Comparison of ENCODE assay signal across 30 mouse cellular contexts in the genomic region with DNA sequence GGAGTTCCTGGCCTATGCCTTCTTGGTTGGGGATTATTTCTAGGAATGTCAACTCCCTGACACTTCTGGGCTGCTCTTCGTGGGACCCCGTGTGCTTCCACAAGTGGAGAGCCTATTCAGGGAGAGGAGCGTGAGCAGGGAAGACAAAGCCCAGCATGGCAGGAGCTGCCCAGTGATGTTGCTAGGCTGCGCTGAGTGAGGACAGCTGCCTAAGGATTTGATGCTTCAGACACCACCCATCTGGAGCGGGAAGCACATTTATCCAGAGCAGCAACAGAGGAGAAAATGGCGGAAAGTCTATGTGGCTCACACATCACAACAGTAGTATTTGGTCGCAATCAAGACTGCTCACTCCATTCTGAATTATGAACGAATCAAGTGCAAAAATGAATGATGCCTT. TPM values are rescaled to one million over a fixed set of nuclear protein-coding genes. Genes with fewer than 3 reads are reported as not detected.
DNase-seq lines count a peak whose midpoint lies in the region; ATAC-seq lines count a peak whose summit lies in the region.
"Had no signal": no experiment of that assay in that cellular context is flagged by ENCODE, and none has a peak within 500 bp of the region (broad histone marks: within the 10 kb centered on the region; RNA-seq: fewer than 3 reads in every experiment).

No protein-coding gene starts in this region.

- no peak overlapping the region for H3K4me3 ChIP-seq in hindbrain, embryonic 10.5 days
- H3K4me3 ChIP-seq in hindbrain, embryonic 14.5 days (replicated peaks; ENCODE audit: low read length) = no peak overlapping the region
- no peak overlapping the region for H3K4me3 ChIP-seq in midbrain, embryonic 12.5 days
- H3K4me3 ChIP-seq in midbrain, embryonic 15.5 days = no peak overlapping the region
- no peak overlapping the region for H3K4me3 ChIP-seq in midbrain, embryonic 14.5 days (replicated peaks; ENCODE audit: low read depth, low read length)
- H3K4me3 ChIP-seq: erythroblast, embryonic 14.5 days; forebrain, embryonic 13.5 days; gastrocnemius, adult 2 months; heart, embryonic 13.5 days; hindbrain, embryonic 15.5 days; intestine, embryonic 15.5 days; layer of hippocampus, adult 2 months; limb, embryonic 13.5 days had no signal

- peaks cover 6% of the 10 kb centered on the region for H3K4me1 ChIP-seq in hindbrain, embryonic 10.5 days (replicated peaks)
- H3K4me1 ChIP-seq in hindbrain, embryonic 14.5 days (replicated peaks; ENCODE audit: control insufficient read depth, insufficient read depth, low read length) = no peaks in the 10 kb centered on the region
- H3K4me1 ChIP-seq in midbrain, embryonic 12.5 days = peaks cover 6% of the 10 kb centered on the region; the same call in 1 of the 2 replicates
- H3K4me1 ChIP-seq in midbrain, embryonic 15.5 days = no peaks in the 10 kb centered on the region
- H3K4me1 ChIP-seq in midbrain, embryonic 14.5 days (ENCODE audit: control insufficient read depth, insufficient read depth, low read length) = no peaks in the 10 kb centered on the region
- H3K4me1 ChIP-seq: heart, embryonic 13.5 days; hindbrain, embryonic 15.5 days; intestine, embryonic 15.5 days had no signal

- no peak; the same call in 1 of the 2 replicates for ATAC-seq in hindbrain, embryonic 14.5 days (ENCODE audit: low FRiP score)
- ATAC-seq in midbrain, embryonic 12.5 days (ENCODE audit: low FRiP score, low read depth) = peak; percentile 34; the same call in 1 of the 2 replicates
- ATAC-seq in midbrain, embryonic 15.5 days (replicated peaks) = no peak
- no peak for ATAC-seq in midbrain, embryonic 14.5 days (ENCODE audit: low FRiP score, low TSS enrichment)
- ATAC-seq: activated CD4-positive, CD25-positive, alpha-beta regulatory T cell, adult 4 months; forebrain, embryonic 13.5 days; intestine, embryonic 15.5 days had no signal

- H3K27me3 ChIP-seq in hindbrain, embryonic 10.5 days (ENCODE audit: insufficient read depth, poor library complexity, severe bottlenecking) = no peaks in the 10 kb centered on the region
- no peaks in the 10 kb centered on the region for H3K27me3 ChIP-seq in hindbrain, embryonic 14.5 days (ENCODE audit: control insufficient read depth, insufficient read depth, low read length)
- H3K27me3 ChIP-seq in midbrain, embryonic 12.5 days = no peaks in the 10 kb centered on the region
- no peaks in the 10 kb centered on the region for H3K27me3 ChIP-seq in midbrain, embryonic 15.5 days (replicated peaks)
- H3K27me3 ChIP-seq in midbrain, embryonic 14.5 days (ENCODE audit: control insufficient read depth, insufficient read depth, low read length) = no peaks in the 10 kb centered on the region
- H3K27me3 ChIP-seq: forebrain, embryonic 13.5 days; heart, embryonic 13.5 days; hindbrain, embryonic 15.5 days; intestine, embryonic 15.5 days; limb, embryonic 13.5 days had no signal

- no peaks in the 10 kb centered on the region for H3K9me3 ChIP-seq in hindbrain, embryonic 10.5 days
- no peaks in the 10 kb centered on the region for H3K9me3 ChIP-seq in hindbrain, embryonic 14.5 days (ENCODE audit: control insufficient read depth, low read length)
- no peaks in the 10 kb centered on the region for H3K9me3 ChIP-seq in midbrain, embryonic 12.5 days
- H3K9me3 ChIP-seq in midbrain, embryonic 15.5 days = no peaks in the 10 kb centered on the region
- no peaks in the 10 kb centered on the region for H3K9me3 ChIP-seq in midbrain, embryonic 14.5 days (ENCODE audit: control insufficient read depth, low read length)
- H3K9me3 ChIP-seq: forebrain, embryonic 13.5 days; heart, embryonic 13.5 days; hindbrain, embryonic 15.5 days; intestine, embryonic 15.5 days; limb, embryonic 13.5 days had no signal

- 46% methylated on average over 8 of the region's 8 CpGs for WGBS in hindbrain, embryonic 10.5 days
- WGBS in hindbrain, embryonic 14.5 days = 43% methylated on average over 8 of the region's 8 CpGs
- WGBS in midbrain, embryonic 12.5 days = 49% methylated on average over 8 of the region's 8 CpGs
- WGBS in midbrain, embryonic 15.5 days = 44% methylated on average over 8 of the region's 8 CpGs
- 40% methylated on average over 8 of the region's 8 CpGs for WGBS in midbrain, embryonic 14.5 days

- H3K4me2 ChIP-seq in hindbrain, embryonic 14.5 days (replicated peaks) = no peak overlapping the region
- no peak overlapping the region for H3K4me2 ChIP-seq in midbrain, embryonic 12.5 days (replicated peaks)
- no peak overlapping the region for H3K4me2 ChIP-seq in midbrain, embryonic 15.5 days
- H3K4me2 ChIP-seq in midbrain, embryonic 14.5 days (ENCODE audit: low read length) = no peak overlapping the region
- H3K4me2 ChIP-seq: forebrain, embryonic 13.5 days; heart, embryonic 13.5 days; hindbrain, embryonic 15.5 days; intestine, embryonic 15.5 days; limb, embryonic 13.5 days; liver, embryonic 11.5 days had no signal

- H3K36me3 ChIP-seq in hindbrain, embryonic 10.5 days = no peaks in the 10 kb centered on the region
- no peaks in the 10 kb centered on the region for H3K36me3 ChIP-seq in hindbrain, embryonic 14.5 days (replicated peaks; ENCODE audit: control insufficient read depth, insufficient read depth)
- H3K36me3 ChIP-seq in midbrain, embryonic 12.5 days = no peaks in the 10 kb centered on the region
- no peaks in the 10 kb centered on the region for H3K36me3 ChIP-seq in midbrain, embryonic 15.5 days (replicated peaks)
- H3K36me3 ChIP-seq in midbrain, embryonic 14.5 days (ENCODE audit: control insufficient read depth, insufficient read depth, low read length) = no peaks in the 10 kb centered on the region
- H3K36me3 ChIP-seq: heart, embryonic 13.5 days; hindbrain, embryonic 15.5 days; intestine, embryonic 15.5 days; limb, embryonic 13.5 days had no signal

- H3K9ac ChIP-seq in hindbrain, embryonic 14.5 days = no peak overlapping the region
- H3K9ac ChIP-seq in midbrain, embryonic 12.5 days (replicated peaks) = no peak overlapping the region
- H3K9ac ChIP-seq in midbrain, embryonic 15.5 days = no peak overlapping the region
- no peak overlapping the region for H3K9ac ChIP-seq in midbrain, embryonic 14.5 days (replicated peaks; ENCODE audit: low read length)
- H3K9ac ChIP-seq: forebrain, embryonic 13.5 days; heart, embryonic 13.5 days; hindbrain, embryonic 15.5 days; intestine, embryonic 15.5 days; limb, embryonic 13.5 days had no signal

- DNase-seq in hindbrain, embryonic 10.5 days (ENCODE audit: low spot score) = peak; percentile 23
- DNase-seq in hindbrain, embryonic 14.5 days (ENCODE audit: low spot score) = no peak
- DNase-seq in embryo, embryonic 11 days = peak; percentile 4
- DNase-seq in midbrain, embryonic 14.5 days = peak; percentile 12
- no peak for DNase-seq in cerebellum, adult 9-11 months
- DNase-seq: adrenal gland, adult 2 months; adrenal gland, postnatal 36 days; B cell, adult 2 months; cerebellum, adult 2 months; cerebellum, postnatal 25 days; gastrocnemius, adult 2 months; heart, postnatal 10 days; kidney, adult 2 months; kidney, postnatal 36 days; lung, postnatal 36 days; right cerebral cortex, postnatal 4 days; thymus, adult 18-20 months; thymus, postnatal 25 days had no signal

- H3K27ac ChIP-seq in hindbrain, embryonic 10.5 days = no peak overlapping the region; the same call in 1 of the 2 replicates
- no peak overlapping the region for H3K27ac ChIP-seq in hindbrain, embryonic 14.5 days
- H3K27ac ChIP-seq in midbrain, embryonic 12.5 days (replicated peaks) = no peak overlapping the region
- H3K27ac ChIP-seq in midbrain, embryonic 15.5 days = no peak overlapping the region
- no peak overlapping the region for H3K27ac ChIP-seq in midbrain, embryonic 14.5 days (replicated peaks; ENCODE audit: low read depth, low read length)
- H3K27ac ChIP-seq: forebrain, embryonic 13.5 days; gastrocnemius, adult 2 months; heart, embryonic 13.5 days; hindbrain, embryonic 15.5 days; intestine, embryonic 15.5 days; layer of hippocampus, adult 2 months; limb, embryonic 13.5 days; stomach, postnatal 0 days had no signal

RNA-seq across cellular contexts. Expression of a gene that starts 49.9 kb away (rescaled TPM):
- 28.8 and 29.2 TPM in 2 replicates for polyA plus RNA-seq in hindbrain, embryonic 10.5 days (2016; fragmentation: Nextera tagmentation; extraction: Ambion mirVana)
- 61.7 and 62.3 TPM in 2 replicates for polyA plus RNA-seq in hindbrain, embryonic 14.5 days (2014; fragmentation: Nextera tagmentation; extraction: Ambion mirVana)
- polyA plus RNA-seq in midbrain, embryonic 12.5 days (2016; fragmentation: Nextera tagmentation; extraction: Ambion mirVana) = 29.1 and 30.2 TPM in 2 replicates
- polyA plus RNA-seq in midbrain, embryonic 15.5 days (2015; fragmentation: Nextera tagmentation; extraction: Ambion mirVana) = 47.4 and 52.9 TPM in 2 replicates
- 49.3 and 51.0 TPM in 2 replicates for polyA plus RNA-seq in midbrain, embryonic 14.5 days (2014; fragmentation: Nextera tagmentation; extraction: Ambion mirVana)

RNA-seq across cellular contexts. Expression of a gene that starts 50.0 kb away (rescaled TPM):
- polyA plus RNA-seq in hindbrain, embryonic 10.5 days (2016; fragmentation: Nextera tagmentation; extraction: Ambion mirVana) = 16.5 and 26.4 TPM in 2 replicates
- 11.8 and 16.0 TPM in 2 replicates for polyA plus RNA-seq in hindbrain, embryonic 14.5 days (2014; fragmentation: Nextera tagmentation; extraction: Ambion mirVana)
- 29.6 and 31.5 TPM in 2 replicates for polyA plus RNA-seq in midbrain, embryonic 12.5 days (2016; fragmentation: Nextera tagmentation; extraction: Ambion mirVana)
- 14.5 and 16.3 TPM in 2 replicates for polyA plus RNA-seq in midbrain, embryonic 15.5 days (2015; fragmentation: Nextera tagmentation; extraction: Ambion mirVana)
- polyA plus RNA-seq in midbrain, embryonic 14.5 days (2014; fragmentation: Nextera tagmentation; extraction: Ambion mirVana) = 15.4 and 18.5 TPM in 2 replicates

Comparison
In these comparisons a context has a peak if more than half of its experiments do, and no peak if none do; other contexts are left out.
1. DNase-seq: peak in hindbrain, embryonic 10.5 days (single experiment), embryo, embryonic 11 days (single experiment) and midbrain, embryonic 14.5 days (single experiment); none in hindbrain, embryonic 14.5 days (single experiment) and cerebellum, adult 9-11 months (single experiment).